Mouse (Mus musculus) embryo, embryonic 10.5 days (tissue): ENCODE results near the gene Mob2.

Experiments
- DNase-seq: peaks from one replicate; pipeline ENCODE4 v3.0.0-alpha.2; 2015; ENCODE audit warnings: low spot score

Gene Mob2

DNA sequence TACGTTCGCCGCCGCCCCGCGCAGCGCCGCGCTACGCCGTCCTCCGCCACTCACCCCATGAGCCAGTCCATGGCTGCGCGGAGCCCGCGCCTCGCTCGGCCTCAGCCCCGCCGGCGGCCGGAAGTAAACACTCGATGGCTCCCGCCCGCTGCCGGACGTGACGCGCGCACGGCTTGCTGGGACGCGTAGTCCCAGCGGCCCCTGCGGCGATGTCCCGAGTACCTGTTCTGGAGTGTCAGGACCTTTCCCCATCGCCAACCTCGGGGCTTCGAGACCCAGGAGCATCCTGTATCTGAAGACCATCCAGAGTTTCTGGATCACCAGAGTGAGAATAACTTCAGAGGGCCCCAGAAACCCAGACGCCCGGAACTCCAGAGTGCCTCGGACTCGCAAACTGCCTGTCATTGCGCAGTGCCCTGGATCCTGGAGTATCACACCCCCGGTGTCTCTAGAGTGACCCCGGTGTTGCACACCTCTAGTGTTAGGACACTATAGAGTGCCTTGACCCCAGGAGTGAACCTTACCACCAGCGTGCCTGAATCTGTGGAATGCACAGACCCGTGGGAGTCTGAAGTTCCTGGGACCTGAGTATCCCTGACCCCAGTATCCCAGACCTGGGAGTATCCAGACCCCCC is at the start of gene Mob2:
Gene Mob2 (minus strand): TSS at position 135 of the 635 bp plus-strand sequence.
- DNase-seq, result peak; percentile 93

DNA sequence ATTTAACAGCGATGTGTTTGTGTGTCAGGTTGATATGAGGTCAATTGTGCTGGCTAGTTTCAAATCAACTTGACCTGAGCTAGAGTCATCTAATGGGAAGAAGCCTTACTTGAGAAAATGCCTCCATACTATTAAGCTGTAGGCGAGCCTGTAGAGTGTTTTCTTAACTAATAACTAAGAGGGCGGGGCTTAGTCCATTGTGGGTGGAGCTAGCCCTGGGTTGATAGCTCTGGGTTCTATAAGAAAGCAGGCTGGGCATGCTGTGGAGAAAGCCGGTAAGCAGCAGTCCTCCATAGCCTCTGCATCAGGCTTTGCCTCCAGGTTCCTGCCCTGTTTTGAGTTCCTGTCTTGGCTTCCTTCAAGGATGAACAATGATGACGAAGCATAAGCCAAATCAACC is 43.9 kb upstream of the Mob2 start:
- no peak for DNase-seq

DNA sequence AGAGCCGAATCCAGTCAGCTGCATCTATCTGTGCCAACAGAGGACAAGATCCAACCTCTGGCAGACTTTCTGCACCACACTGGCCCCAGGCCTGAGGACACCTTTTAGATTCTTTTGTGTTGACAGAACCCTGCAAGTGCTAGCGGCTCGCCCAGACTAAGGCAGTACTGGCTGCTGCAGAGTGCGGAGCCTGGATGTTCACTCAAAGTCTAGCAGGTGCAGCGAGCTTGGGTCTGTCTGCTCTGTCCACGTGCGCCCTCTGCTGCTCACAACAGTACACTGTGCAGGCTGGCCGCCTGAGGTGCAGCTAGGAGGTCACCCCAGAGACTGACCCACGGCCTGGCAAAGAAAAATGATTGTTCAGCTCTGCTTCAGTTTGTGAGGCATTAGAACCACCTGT is 36.9 kb upstream of the Mob2 start:
- DNase-seq, result peak; percentile 86

- no peak for DNase-seq
These were observed 35.8 kb upstream of the Mob2 start for GRCm38 (mm10) chr7:142096701-142097100.

- DNase-seq, result peak; percentile 91
These were observed 34.5 kb upstream of the Mob2 start, which contains the start of gene Dusp8 for GRCm38 (mm10) chr7:142095183-142095931. TSS of gene Dusp8 (minus strand) at chr7:142095843.

DNA sequence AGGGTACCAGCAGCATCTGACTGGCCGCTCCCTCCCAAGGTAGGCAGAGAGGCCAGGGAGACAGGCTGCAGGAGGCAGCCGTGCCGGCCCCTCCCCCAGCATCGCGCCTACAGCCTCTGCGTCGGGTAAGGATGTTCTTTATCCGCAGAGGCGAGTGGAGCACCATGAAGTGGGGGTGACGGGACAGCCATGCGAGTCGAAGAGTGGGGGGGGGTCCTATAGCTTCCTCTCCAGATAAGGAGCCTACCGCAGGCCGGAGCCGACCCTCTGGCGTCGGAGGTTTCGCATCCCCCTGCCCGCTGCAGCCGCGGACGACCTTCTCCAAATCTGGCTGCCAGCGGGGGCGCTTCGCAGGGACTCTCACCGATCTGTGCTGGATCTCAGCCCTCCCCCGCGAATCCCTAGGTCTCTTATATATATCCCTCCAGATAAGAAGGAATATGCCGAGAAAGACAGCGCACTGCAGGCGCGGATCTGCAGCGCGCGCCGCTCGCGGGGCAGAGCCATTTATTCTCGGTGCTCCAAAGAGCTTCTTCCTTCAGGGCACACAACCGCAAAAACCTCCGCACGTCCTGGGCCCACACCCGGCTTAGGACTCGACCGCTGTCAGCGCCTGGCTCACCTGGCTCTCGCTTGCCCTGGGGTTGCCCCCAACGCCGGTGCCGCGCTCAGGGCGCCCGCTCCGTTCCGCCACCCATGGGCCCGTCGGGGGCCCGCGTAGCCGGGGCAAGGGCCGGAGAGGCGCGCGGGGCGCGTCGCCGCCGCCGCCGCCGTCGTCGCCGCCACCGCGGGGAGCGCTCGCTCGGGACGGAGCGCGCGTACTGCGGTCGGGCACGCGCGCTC is 33.7 kb upstream of the Mob2 start:
- peak; percentile 37 for DNase-seq

GRCm38 (mm10) chr7:142093696-142094240 is 32.9 kb upstream of the Mob2 start:
- no peak for DNase-seq

DNA sequence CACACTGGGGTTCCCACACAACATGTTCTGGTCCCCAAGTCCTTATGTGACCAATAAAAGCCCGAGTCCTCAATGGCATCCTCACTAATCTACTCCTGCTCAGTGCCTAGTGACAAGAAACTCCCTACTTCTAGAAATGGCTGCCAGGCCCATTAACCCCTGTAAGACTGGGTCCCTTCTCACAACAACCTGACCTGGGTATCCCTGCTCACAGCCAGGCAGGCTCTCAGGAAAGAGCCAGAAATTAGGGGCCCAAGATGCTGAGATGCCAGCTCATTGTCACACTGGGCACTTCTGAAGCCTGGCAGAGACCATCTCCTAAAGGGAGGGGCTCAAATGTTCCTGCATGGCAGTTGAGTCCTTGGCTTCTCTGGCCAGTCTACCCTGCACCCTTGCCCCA is 32.1 kb upstream of the Mob2 start:
- DNase-seq, result no peak

- DNase-seq, result no peak
These were observed 31.0 kb upstream of the Mob2 start for GRCm38 (mm10) chr7:142091848-142092247.

GRCm38 (mm10) chr7:142089648-142090447 is 29.0 kb upstream of the Mob2 start:
- DNase-seq, result no peak

DNA sequence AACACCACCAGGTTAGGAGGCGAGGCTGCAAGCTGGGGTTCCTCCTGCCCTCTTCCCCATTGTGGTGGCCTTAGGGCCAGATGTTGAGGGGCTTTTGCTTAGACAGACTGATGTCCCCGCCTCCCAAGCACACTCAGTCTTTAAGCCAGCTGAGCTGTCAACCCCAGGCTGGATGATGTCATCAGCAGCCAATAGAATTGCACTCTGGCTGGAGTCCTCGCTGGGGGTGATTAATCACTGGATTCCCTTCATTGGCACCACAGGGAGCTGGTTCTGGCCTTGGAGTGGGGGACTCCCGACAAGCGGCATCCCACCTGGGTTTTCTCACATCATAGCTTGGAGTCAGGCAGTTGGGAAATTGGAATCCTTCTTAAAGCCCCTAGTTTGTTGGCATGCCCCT is 28.0 kb upstream of the Mob2 start:
- peak; percentile 87 for DNase-seq

DNA sequence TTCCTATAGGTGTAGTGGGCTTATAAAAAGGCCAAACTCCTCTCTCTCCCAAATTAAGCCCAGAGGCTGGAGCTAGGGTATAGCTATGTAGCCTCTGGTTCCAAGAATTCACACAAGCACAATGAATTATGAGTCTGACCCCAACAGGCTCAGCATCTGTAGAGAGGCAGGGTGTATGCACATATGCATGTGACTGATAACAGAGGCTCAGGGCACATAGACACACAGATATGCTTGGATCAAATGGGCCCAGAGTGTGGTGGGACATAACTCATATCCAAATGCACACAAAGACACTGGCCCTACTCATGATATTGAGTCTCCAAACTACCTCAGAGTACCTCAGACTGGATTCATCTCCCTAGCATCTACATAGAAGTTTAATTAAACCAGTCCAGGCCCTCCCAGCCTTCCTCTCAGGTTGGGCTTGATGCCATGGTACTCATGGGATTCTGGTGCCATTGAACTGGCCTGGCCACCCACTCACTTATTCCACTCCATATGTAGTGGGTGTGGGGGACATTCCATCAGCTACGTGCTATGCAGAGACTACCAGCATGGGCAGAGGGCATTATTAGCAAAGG is 26.3 kb upstream of the Mob2 start:
- DNase-seq, result no peak

GRCm38 (mm10) chr7:142086159-142086905 is 25.5 kb upstream of the Mob2 start:
- no peak for DNase-seq

- no peak for DNase-seq
These were observed 24.0 kb upstream of the Mob2 start for GRCm38 (mm10) chr7:142084820-142085219.

GRCm38 (mm10) chr7:142084395-142084794 is 23.5 kb upstream of the Mob2 start:
- DNase-seq, result no peak

DNA sequence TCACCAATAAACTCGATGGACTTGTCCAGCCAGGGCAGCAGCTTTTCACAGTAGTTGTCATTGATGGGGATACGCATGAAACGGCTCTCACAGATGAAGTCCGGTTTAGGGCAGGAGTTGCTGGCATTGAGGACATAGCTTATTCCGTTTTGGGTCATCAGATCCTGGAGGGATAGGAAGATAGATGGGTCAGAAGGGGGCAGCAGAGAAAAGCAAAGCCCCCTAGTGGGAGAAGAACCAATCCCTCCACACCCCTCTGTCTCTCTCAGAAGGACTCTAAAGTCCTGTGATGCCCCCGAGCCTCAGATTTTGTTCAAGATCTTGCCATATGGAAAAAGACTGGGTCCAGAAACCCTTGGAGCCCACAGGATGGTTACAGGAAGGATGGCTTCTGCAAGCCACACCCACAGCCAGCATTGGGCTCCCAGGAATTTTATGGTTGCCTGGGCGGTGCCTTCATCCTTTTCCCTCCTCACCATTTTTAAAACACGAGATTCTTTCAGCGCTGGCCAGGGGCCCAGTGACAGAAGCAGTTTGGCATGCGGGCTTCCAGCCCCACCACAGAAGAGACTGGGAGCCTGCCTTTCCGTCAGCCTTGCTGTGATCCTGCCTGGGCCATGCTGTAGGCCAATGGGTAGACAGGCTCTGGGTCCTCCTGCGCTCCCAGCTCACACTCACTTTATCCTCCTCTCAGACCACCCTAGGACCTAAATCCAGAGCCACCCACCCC is 22.9 kb upstream of the Mob2 start:
- DNase-seq, result peak; percentile 27

DNA sequence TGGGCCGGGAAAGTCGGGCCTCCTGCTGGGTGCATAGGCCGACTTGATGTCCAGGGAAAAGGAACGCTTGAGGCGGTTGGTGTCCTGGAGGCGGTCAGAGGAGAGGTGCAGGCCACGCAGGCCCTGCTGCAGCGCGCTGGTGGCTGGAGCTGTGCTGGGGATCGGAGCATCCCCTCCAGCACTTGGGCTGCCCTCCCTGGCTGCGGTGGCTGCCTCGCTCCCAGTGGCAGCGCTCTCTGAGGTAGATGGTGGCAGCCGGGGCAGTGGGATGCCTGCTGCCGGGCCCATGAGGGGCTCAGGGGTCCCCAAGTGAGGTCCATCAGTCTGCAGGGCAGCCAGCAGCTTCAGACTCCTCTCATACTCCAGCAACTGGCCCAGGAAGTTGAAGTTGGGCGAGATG is 21.7 kb upstream of the Mob2 start:
- no peak for DNase-seq

- DNase-seq, result no peak
These were observed 21.3 kb upstream of the Mob2 start for GRCm38 (mm10) chr7:142082179-142082578.

GRCm38 (mm10) chr7:142081736-142082135 is 20.9 kb upstream of the Mob2 start:
- DNase-seq, result no peak

DNA sequence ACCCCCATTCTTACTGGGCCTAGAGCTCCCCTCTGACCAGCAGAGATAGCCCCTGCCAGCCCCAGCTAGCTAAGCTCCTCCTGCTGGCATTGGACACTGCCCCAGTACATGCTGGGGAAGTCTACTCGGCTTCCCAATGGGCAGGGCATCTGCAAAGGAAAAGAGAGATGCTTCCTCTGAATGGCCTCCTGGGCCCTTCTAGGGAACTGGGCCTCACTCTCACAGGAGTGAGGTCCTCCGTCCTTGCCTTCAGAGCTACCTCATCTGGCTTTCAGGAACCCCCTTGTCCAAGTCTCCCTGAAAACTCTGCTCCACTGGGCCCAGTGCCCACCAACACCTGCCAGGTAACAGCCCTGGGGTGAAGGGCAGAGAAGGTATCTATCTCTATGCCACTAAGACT is 20.0 kb upstream of the Mob2 start:
- no peak for DNase-seq
